Mouse (Mus musculus): Measurements from ENCODE around the gene Nol12.

The Nol12 gene

DNA sequence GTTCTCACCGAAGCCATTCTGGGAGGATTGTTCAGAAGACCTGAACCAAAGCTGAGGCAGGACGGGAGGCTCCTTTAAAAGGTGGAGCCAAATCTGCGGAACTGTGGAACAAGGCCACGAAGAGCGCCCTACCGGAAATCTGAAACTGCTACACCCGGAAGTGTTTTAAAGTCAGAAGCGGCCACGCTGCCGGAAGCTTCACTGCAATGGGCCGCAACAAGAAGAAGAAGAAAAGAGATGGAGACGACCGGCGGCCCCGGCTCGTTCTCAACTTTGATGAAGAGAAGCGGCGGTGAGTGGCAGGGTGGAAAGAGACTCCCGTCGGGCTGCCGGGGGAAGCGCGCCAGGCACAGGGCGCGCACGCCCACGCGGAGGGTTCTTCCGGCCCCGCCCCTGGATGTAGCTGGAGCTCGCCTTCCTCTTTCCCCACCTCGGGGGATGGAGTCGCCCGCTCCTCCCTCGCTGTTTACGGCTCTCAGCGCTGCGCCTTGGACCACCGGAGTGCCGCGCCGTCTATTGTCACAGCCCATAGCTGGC lies at the start of gene Nol12:
Gene Nol12, plus strand, starts transcription at position 150 of the 537 bp plus-strand sequence.
- peak; percentile 95 for DNase-seq (ENCODE audit: low read depth)

DNA sequence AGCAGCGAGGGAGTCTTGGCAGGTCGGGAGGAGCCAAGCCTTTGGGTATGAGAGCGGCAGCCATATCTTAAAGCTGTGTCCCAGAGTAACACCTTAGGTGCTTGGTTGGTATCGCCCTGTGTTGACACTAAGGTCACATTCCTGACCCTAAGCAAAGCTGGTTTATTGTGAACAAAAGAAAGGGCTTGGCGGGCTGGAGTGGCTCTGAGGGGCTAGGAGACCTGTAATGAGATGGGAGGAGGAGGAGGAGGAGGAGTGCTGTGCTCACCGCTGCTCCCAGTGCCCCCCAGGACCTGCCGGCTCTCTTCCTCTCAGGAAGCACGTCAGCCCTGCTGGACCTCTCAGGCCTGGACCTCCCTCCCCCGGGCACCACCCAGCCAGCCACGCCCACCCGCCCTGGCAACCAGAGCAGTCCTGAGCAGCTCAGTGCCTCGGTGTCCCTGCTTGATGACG lies 45.3 kb upstream of the Nol12 start:
- DNase-seq (ENCODE audit: low read depth) = no peak

DNA sequence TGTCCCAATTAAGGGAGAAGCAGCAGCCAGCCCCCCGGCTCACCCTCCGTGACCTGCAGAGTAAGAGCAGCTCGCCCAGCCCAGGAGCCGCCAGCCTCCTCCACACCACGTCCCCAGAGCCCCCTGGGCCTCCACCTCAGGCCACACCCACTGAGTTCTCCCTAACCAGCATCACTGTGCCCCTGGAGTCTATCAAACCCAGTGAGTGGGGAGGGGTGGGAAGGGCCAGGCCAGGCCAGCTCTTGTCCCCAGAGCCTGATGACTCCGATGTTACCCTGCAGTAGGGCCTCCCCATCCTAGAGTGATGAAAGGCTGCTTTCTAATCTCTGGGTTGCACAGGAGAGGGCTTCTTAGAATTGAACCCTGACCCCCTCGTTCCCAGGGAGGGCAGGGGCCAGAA lies 42.3 kb upstream of the Nol12 start:
- DNase-seq (ENCODE audit: low read depth) = no peak

DNA sequence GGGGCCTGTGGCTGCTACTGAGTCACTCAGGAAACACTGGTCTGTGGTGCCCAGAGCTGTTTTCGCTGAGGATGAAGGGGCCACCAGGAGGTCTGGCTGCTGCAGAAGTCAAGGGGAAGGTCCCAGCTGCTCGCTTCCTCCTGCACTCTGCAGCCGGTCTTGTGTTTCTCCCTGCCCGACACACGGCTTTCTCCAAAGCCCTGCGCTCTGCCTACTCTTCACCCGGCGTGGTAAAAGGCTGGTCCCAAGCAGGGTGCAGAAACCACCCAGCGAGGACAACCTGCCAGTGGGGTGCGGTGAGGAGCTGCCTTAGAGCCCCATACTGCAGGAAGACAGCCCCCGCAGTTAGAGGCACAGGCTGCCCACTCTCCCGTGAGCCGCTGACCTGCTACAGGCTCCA lies 40.0 kb upstream of the Nol12 start:
- peak; percentile 54 for DNase-seq (ENCODE audit: low read depth)

DNA sequence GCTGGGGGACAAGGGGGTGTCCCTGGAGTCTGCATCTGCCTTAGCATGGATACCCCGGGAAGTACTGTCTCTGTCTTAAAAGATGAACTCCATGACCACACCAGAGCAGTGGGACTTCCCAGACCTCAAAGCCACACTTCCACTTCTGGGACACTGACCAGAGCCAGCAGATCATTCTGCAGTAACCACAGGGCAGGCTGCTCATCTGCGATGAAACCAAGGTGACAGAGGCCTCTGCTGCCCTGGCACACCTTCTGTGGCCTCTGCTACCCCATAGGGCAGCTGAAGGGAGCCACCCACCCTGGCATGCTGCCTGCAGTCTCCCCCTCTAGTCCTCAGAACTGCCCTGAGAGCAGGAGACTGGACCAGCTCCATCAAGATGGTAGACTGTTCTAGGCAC lies 39.0 kb upstream of the Nol12 start:
- DNase-seq (ENCODE audit: low read depth) = no peak

DNA sequence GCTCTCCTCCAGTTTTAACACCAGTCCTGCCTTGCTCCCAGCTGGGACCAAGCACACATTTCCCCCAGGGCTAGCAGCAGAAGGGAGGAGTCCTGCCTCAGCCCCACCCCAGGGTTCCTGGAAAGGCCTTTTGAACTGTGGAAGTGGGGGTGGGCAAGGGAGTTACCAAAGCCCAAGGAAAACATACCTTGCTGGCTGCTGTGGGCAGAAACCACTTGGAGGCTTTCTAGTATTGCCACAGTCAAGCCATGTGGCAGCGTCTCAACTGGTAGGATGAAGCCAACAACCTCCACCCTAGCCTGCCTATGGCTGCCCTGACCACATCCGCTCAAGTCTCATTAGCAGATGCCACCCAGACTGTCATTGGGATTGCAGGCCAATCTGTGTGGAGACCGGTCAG lies 38.6 kb upstream of the Nol12 start:
- DNase-seq (ENCODE audit: low read depth) = peak; percentile 65

DNA sequence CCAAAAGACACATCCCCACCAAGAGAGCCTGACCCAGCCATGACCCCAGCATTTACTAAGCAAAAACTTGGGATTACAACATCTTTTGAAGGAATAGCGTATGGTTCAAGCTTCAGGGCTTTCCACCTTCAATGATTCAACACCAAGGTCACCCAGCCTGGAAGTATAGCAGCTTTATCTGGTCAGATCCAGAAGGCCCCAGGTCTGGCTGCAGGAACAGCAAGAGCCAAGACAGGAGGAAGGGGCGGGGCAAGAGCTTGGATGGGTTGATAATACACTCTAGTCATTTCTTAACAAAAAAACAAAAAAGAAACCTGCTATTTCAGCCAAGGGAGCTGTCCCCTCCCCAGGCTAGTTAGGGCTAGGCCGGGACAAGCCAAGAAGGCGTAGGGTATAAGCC lies 37.2 kb upstream of the Nol12 start:
- no peak for DNase-seq (ENCODE audit: low read depth)

DNA sequence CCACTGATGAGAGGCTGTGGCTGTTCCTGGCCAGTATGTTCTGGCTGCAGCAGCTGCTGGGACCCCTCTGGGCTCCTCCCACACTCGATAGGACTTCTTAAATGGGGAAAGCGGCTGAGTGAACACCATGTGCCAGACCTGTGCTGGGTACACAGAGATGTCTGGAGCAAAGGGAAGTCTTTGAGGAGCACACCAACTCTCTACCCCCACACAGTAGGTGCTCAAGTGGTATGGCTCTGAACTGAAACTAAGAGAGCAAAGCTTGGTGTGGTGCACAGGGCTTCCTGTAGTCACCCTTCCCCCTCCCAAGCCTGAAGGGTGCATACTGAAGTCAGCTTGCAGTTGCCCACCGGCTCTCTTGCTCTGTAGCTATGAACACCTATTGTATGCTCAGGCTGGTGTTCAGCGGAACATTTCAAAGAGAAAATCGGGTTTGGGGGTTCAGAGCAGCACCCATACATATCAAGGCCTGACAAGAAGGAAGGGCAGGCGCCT lies 36.2 kb upstream of the Nol12 start:
- DNase-seq (ENCODE audit: low read depth) = peak; percentile 75

DNA sequence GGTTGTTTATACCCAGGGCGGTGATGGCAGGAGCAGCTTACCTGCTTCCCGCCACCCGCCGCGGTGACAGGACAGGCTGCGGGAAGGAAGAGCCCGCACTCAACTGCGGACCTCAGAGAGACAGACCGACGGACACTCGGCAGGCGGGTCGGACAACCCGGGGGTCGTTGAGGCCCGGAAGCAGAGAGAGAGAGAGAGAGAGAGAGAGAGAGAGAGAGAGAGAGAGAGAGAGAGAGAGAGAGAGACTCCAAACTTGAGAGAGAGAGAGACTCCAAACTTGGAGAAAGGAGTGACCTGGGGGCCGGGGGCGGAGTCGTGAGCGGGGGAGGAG lies 35.4 kb upstream of the Nol12 start, which contains the start of gene Gm49510:
Gene Gm49510, plus strand, starts transcription at position 259 of the 331 bp plus-strand sequence.
- DNase-seq (ENCODE audit: low read depth) = no peak

DNA sequence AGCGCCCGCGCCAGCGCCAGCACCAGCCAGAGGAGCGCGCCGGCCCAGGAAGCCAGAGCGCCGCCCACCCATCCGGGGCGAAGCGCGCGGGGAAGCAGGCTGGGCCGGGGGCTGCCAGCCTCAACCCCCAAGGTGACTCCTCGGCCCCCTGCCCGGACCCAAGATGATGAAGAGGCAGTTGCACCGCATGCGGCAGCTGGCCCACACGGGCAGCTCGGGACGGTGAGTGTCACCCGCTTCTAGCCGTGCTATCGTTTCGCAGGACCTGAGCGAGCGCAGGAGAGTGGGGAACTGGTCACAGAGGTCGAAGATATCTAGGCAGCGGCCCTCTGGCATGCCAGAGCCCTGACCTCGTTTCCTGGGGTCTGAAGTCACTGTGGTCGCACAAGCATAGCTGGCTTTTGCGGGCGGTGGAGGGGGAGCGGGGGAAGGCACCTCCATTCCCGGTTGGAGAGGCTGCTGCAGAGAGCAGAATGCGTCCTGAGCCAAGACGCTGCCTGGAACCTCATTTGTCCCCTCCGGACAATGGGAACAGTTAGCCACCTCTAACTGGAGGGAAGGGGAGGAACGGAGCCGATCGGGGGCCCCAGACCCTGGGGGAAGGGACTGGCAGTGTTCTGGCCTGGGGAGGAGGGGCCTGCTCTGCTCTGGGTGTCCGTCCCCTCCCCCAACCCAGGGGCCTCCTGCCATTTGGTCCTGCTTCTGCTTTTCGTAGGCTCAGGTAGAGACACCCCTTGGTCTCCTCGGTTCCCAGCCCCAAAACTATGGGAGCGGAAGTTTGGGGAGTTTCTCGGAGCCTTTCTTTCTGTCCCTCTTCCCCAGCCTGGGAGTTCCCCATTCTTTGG lies 34.8 kb upstream of the Nol12 start, which contains the start of gene Sh3bp1:
Gene Sh3bp1, plus strand, starts transcription at position 29 of the 845 bp plus-strand sequence.
- DNase-seq (ENCODE audit: low read depth) = peak; percentile 80

DNA sequence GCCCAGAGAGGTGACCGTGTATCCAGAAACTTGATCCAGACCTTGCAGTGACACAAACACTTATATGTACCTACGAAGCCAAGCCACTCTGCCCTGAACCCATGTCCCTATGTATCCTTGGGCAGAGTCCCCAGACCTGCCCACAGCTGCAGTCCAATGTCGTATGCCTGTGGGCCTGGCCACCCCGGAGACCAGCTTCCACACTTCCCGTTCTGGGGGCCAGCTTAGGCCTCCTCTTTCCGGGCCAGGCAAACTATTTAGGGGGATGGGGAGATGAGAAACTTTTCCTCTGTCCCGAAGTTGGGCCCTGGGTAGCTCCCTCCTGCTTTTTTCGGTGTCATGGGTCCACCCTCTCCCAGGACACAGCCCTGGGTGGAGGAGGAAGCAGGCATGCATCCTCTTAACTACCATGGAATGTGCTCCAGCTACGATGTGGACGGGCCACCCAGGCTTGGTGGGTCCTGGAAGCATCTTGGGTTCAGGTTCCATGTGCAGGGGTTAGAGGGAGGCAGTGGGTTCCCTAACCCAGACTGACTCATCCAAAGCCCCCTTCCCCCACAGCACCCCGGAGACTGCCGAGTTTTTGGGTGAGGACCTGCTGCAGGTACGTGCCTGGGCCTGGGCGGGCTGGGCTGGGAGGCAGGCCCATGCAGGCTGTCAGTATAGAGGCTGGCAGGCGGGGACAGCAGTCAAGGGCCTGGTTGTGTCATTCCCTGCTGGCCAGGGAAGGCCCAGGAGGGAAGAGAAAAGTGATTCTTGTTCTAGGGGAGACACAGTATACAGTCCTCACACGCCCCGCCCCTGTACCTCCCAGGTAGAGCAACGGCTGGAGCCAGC lies 33.9 kb upstream of the Nol12 start:
- peak; percentile 31 for DNase-seq (ENCODE audit: low read depth)

DNA sequence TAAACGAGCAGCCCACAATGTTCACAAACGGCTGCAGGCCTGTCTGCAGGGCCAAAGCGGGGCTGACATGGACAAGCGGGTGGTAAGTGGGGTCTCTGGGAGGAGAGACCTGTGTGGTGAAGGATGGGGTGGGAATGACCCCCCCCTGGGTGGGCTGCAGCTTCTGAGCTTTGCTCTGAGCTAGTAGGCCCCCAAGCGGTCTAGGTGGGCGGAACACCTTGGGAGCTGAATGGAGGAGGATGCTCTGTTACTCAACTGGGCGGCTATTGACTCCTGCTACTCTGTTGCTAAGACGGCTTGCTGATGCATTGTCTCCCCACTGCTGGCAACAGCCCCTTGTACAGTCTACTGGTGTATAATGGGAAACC lies 33.3 kb upstream of the Nol12 start:
- DNase-seq (ENCODE audit: low read depth) = peak; percentile 47

DNA sequence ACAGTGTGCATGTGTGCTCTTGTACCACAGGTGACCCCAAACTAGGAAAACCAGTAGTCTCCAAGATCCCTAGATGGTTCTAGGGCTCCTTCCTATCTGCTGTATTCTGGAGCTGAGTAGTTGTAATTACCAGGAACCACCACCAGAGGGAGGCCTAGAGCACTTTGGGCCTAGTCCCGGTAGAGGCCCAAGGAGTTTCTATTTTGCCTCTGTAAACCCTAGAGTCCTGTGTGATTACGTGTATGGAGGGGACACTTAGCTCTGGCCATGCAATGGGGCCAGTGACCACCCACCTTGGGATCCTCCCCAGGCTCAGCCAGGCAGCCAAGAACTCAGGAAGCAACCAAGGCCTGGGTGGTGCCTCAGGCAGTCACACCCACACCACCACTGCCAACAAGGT lies 31.5 kb upstream of the Nol12 start:
- DNase-seq (ENCODE audit: low read depth) = peak; percentile 92

DNA sequence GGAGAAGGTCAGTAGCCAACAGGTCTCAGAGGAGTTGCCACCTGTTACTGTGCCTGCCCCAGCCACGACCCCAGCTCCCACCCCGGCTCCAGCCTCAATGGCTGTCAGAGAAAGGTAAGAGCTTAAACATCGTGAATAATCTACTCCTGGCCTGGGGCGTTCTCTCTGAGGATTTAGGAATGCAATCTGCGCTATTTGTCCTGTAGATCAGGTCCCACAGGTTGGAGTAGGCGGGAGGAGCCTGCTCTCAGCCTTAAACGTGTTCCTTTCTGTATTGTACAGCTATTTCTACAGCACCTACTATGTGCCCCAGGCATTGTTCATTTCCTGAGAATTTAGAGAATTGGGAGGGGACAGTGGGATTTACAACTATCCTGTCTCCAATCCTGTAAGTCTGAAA lies 26.3 kb upstream of the Nol12 start:
- DNase-seq (ENCODE audit: low read depth) = no peak

DNA sequence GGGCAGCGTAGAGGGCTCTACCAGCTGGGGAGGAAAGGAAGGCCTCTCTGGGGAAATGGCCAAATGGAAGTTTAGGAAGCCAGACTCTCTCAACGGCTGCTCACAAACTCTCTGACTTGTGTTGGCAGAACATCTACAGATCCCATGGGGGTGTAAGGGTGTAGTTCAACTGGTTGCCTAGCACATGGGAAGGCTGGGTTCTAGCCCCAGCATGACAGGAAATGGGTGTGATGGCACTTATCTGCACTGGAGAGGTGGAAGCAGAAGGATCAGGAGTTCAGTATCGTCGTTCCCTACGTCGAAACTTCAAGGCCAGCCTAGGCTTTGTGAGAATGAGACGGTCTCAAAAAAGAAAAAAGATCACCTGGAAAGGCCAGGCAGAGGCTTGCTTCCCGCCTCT lies 25.8 kb upstream of the Nol12 start:
- no peak for DNase-seq (ENCODE audit: low read depth)

DNA sequence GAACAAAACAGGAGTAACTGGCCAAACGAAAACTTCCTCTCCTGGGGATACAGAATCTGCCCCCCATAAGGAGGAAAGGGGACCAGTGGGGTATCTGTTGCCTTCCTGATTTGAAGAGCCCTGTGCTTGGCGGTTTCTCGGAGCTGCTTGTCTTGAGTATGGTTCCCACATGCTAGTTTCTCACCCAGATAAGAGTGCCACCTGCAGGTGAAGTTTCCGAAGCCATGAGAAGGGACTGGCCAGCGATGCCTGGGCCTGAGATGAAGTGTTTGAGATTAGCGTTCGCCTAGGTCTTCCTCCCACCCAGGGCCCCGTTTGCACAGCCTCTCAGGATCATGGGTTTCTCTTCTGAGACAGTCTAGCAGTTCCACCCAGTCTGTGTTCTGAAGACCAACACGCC lies 22.7 kb upstream of the Nol12 start:
- peak; percentile 68 for DNase-seq (ENCODE audit: low read depth)

DNA sequence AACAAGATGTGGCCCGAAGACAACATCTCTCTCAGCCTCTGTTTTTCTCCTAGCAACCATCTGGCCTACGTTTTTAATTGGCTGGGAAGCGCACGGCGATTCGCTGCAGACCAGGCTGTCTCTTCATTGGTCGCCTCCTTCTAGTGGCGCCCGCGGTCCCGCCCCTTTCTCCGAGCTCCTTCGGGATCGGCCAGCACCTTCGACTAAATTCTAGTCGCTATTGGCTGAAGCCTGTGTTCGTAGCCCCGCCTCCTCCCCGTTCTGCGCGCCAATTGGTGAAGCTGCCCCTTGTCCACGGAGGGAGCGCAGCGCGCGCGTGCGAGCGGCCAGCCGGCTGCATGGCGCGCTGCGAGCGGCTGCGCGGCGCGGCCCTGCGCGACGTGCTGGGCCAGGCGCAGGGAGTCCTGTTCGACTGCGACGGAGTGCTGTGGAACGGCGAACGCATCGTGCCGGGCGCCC lies 21.1 kb upstream of the Nol12 start, which contains the start of gene Pdxp:
Gene Pdxp, plus strand, starts transcription at position 288 of the 459 bp plus-strand sequence.
- peak; percentile 97 for DNase-seq (ENCODE audit: low read depth)

DNA sequence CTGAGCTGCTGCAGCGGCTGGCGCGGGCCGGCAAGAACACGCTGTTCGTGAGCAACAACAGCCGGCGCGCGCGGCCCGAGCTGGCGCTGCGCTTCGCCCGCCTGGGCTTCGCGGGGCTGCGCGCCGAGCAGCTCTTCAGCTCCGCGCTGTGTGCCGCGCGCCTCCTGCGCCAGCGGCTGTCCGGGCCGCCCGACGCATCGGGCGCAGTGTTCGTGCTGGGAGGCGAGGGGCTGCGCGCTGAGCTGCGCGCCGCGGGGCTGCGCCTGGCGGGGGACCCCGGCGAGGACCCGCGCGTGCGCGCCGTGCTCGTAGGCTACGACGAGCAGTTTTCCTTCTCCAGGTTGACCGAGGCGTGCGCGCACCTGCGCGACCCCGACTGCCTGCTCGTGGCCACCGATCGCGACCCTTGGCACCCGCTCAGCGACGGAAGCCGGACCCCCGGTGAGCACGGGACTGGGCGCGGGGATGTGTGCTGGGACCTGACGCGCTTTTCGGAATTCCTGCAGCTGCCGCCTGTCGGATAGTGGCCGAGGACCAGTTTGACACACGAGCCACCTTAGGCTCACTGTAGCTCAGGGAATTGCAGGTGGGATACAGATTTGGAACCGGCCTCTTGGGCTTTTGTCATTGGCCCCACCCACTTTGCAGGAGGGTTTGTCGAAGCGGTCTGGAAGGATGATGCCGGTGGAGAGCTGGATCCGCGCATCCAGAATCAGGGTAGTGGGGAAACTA lies 20.5 kb upstream of the Nol12 start:
- peak; percentile 53 for DNase-seq (ENCODE audit: low read depth)

DNA sequence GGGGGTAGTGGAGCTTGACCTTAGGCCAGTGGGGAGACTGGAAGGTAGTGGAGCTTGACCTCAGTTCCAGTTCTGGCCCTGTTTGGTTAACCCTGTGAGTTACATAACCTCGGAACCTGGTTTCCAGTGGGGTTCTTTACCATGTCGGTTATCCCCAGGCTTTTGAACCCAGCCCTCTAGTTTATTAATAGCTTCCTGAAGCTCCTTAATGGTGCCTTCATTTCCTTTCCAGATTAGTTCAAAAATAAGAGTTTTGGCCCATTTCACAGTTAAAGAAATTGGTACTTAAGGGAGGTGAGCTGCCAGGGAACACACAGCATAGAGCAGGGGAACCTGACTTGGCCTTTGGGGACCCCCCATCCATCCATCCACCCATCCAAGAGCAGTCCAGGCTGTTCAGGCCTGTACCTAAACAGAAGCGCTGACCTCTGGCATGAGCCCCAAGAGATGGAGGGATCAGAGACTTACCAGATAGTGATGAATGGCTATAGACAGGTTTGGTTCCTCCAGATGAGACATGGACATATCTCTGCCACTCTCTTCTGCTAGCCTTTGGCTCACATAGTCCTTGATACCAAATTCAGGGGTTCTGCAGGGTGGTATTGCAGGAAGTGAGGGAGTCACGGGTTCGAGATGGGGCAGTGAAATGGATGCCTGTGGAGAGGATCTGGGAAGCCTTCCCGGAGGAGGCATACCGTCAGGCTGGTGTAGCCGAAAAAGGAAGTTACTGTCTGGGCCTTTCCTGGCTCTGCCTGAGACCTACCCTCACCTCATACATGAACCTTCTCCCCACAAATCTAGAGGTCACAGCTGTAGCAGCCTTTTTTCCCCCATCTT lies 19.7 kb upstream of the Nol12 start:
- no peak for DNase-seq (ENCODE audit: low read depth)

DNA sequence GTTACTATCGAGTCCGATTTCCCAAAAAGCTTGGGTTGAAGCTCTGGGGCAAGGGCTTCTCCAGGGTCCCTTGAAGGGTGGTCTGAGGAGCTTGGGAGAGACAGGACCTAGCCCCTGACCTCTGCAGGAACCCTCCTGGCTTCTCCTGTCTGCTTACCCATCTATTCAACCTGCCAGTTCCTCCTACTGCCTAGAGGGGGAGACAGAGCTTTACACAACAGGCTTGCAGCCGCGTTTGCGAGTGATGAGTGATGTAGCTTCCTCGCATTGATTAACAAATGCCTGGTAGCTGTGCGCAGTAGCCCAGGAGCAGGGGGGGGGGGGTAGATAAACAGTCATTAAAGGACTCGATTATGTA lies 19.1 kb upstream of the Nol12 start:
- DNase-seq (ENCODE audit: low read depth) = peak; percentile 90

Measured in naive thymus-derived CD4-positive, alpha-beta T cell, adult 2 months (primary cell).